16 mouse cellular contexts compared by ENCODE assay signal in genomic region chr4:105403686-105404085, GRCm38 (mm10).
DNase-seq lines count a peak whose midpoint lies in the region; ATAC-seq and TF ChIP-seq lines count a peak whose summit lies in the region.
"Had no signal": no experiment of that assay in that cellular context is flagged by ENCODE, and none has a peak within 500 bp of the region (broad histone marks: within the 10 kb centered on the region; RNA-seq: fewer than 3 reads in every experiment).

No protein-coding gene starts in this region.

- H3K4me1 ChIP-seq in heart, postnatal 0 days (ENCODE audit: control insufficient read depth, insufficient read depth) = no peaks in the 10 kb centered on the region; the same call in 1 of the 2 replicates
- H3K4me1 ChIP-seq in brown adipose tissue, adult 24 weeks (ENCODE audit: control insufficient read depth, insufficient read depth, insufficient read length, low read length) = peaks cover 36% of the 10 kb centered on the region
- H3K4me1 ChIP-seq in kidney, adult 2 months (ENCODE audit: control insufficient read depth, insufficient read depth, low read length) = peaks cover 11% of the 10 kb centered on the region
- H3K4me1 ChIP-seq: liver, embryonic 15.5 days had no signal

- no peak for DNase-seq in heart, postnatal 0 days (ENCODE audit: low spot score)
- no peak for DNase-seq in heart, adult 8-10 months (ENCODE audit: low spot score)
- peak; percentile 47 for DNase-seq in kidney, adult 2 months
- DNase-seq in kidney, postnatal 14 days = peak; percentile 43
- DNase-seq in gastrocnemius, postnatal 10 days = no peak
- DNase-seq: cerebellum, adult 9-11 months; forebrain, postnatal 0 days; gastrocnemius, adult 2 months; layer of hippocampus, adult 9-11 months; right cerebral cortex, adult 18-20 months had no signal

- H3K36me3 ChIP-seq in heart, postnatal 0 days (replicated peaks; ENCODE audit: control insufficient read depth, insufficient read depth, low read length) = no peaks in the 10 kb centered on the region
- H3K36me3 ChIP-seq in kidney, adult 2 months (ENCODE audit: control insufficient read depth, insufficient read depth, low read length) = no peaks in the 10 kb centered on the region
- H3K36me3 ChIP-seq: limb, embryonic 13.5 days; liver, embryonic 15.5 days had no signal

- 68% methylated on average over 6 of the region's 6 CpGs for WGBS in heart, postnatal 0 days
- 41% methylated on average over 6 of the region's 6 CpGs for WGBS in kidney, adult 2 months

- H3K9ac ChIP-seq in heart, postnatal 0 days (replicated peaks; ENCODE audit: low read depth, low read length) = no peak overlapping the region
- H3K9ac ChIP-seq: forebrain, postnatal 0 days; limb, embryonic 13.5 days; liver, embryonic 15.5 days had no signal

- no peaks in the 10 kb centered on the region for H3K9me3 ChIP-seq in heart, postnatal 0 days (replicated peaks; ENCODE audit: control insufficient read depth, low read length)
- H3K9me3 ChIP-seq: limb, embryonic 13.5 days; liver, embryonic 15.5 days had no signal

- TF ChIP-seq EP300 in heart, postnatal 0 days (IDR thresholded peaks at IDR 0.05; ENCODE audit: low read depth) = no peak

- H3K4me3 ChIP-seq in heart, postnatal 0 days (ENCODE audit: low read depth, low read length) = no peak overlapping the region
- no peak overlapping the region for H3K4me3 ChIP-seq in brown adipose tissue, adult 24 weeks (ENCODE audit: insufficient read depth, low read depth, low read length)
- no peak overlapping the region for H3K4me3 ChIP-seq in kidney, adult 2 months (ENCODE audit: insufficient read depth, low read depth, low read length)
- H3K4me3 ChIP-seq: gastrocnemius, adult 2 months; limb, embryonic 13.5 days; liver, embryonic 15.5 days had no signal

- no peaks in the 10 kb centered on the region for H3K27me3 ChIP-seq in heart, postnatal 0 days (ENCODE audit: control insufficient read depth, insufficient read depth, low read length)
- H3K27me3 ChIP-seq in kidney, adult 2 months (replicated peaks; ENCODE audit: control insufficient read depth, insufficient read depth, low read length) = no peaks in the 10 kb centered on the region
- H3K27me3 ChIP-seq: limb, embryonic 13.5 days; liver, embryonic 15.5 days had no signal

- TF ChIP-seq CTCF in heart, postnatal 0 days (IDR thresholded peaks at IDR 0.05; ENCODE audit: low read depth) = no peak
- no peak for TF ChIP-seq CTCF in kidney, adult 2 months (conservative IDR thresholded peaks at IDR 0.05; ENCODE audit: insufficient read depth, insufficient read length, low read depth, low read length)

- no peak overlapping the region for H3K4me2 ChIP-seq in heart, postnatal 0 days (ENCODE audit: low read depth, low read length)
- H3K4me2 ChIP-seq: limb, embryonic 13.5 days; liver, embryonic 15.5 days had no signal

- ATAC-seq in heart, postnatal 0 days (ENCODE audit: insufficient read depth, low read depth) = no peak
- ATAC-seq in monocyte, adult 5-6 weeks (replicated peaks; ENCODE audit: insufficient number of reproducible peaks, low FRiP score, low TSS enrichment, poor library complexity, severe bottlenecking) = no peak
- ATAC-seq: forebrain, postnatal 0 days; hindbrain, embryonic 16.5 days; intestine, postnatal 0 days had no signal

- peak overlapping the region; percentile 28; the same call in 1 of the 2 replicates for H3K27ac ChIP-seq in heart, postnatal 0 days (ENCODE audit: low read depth)
- peak overlapping the region; percentile 71 for H3K27ac ChIP-seq in brown adipose tissue, adult 24 weeks (replicated peaks; ENCODE audit: low read depth, low read length)
- H3K27ac ChIP-seq in kidney, adult 2 months (ENCODE audit: insufficient read depth, low read depth, low read length) = peak overlapping the region; percentile 63
- H3K27ac ChIP-seq: gastrocnemius, adult 2 months; limb, embryonic 13.5 days; liver, embryonic 15.5 days had no signal

- no peak for TF ChIP-seq POLR2A in kidney, adult 2 months (IDR thresholded peaks at IDR 0.05; ENCODE audit: low read depth, low read length)

Comparison
In these comparisons a context has a peak if more than half of its experiments do, and no peak if none do; other contexts are left out.
1. DNase-seq: peak in kidney, adult 2 months (single experiment) and kidney, postnatal 14 days (single experiment); none in heart, postnatal 0 days (single experiment), heart, adult 8-10 months (single experiment) and gastrocnemius, postnatal 10 days (single experiment).
2. Peak in every context shown above with its lines, with median percentiles within 50 percentile points of each other: H3K27ac ChIP-seq.